Mouse (Mus musculus): ENCODE results near the gene Grid2. TPM values are rescaled to one million over a fixed set of nuclear protein-coding genes. Genes with fewer than 3 reads are reported as not detected.

Grid2 gene
- polyA plus RNA-seq, 1 experiment from 2014 or later, result 1.5 TPM

DNA sequence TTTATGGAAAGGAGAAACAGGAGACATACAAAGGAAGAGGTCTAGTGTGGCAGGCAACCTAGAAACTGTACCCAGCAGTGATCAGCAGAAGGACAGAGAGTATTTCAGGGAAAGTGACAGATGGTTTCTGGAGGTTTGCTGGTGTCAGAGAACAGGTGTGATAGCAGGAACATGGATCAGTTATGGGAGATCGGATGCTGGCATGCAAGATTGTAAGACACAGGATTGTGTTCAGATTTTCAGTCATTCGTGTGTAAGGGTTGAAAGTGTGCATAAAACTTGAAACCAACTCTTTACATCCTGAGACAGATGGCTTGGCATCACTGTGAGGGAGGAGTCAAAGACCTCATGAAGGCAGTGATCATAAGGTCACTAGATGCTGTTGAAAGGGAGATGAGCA, 817.7 kb downstream of the Grid2 start:
- Histone ChIP-seq H3K27ac (replicated peaks) (no peak overlapping the region), H3K27me3 (replicated peaks) (no peaks in the 10 kb centered on the region), H3K4me3 (no peak overlapping the region), H3K9me3 (no peaks in the 10 kb centered on the region), H3K36me3 (no peaks in the 10 kb centered on the region), H3K4me1 (no peaks in the 10 kb centered on the region), H3K9ac (no peak overlapping the region), H3K4me2 (no peak overlapping the region)
- no peak for ATAC-seq (ENCODE audit: extremely low read depth, insufficient number of reproducible peaks, low FRiP score, low TSS enrichment)
- WGBS, result 54% methylated on average over 2 of the region's 2 CpGs

DNA sequence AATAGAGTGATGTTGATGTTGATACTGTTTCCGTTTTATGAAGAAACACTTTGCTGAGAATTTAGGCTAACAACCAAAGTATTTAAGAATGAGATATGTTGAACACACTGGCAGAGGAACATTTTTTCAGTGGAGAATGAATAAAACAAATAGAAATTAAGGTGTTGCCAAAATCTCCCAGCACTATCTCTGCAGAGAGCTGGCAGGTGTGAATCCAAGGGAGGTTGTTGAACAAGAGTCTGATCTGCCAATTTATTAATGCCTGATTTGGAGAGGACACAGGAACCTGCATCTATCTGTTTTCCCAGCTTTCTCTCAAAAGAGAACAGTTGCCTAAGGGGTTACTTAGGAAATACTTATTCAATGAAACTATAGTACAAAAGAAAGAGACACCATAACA, 822.2 kb downstream of the Grid2 start:
- no peak for ATAC-seq (ENCODE audit: extremely low read depth, insufficient number of reproducible peaks, low FRiP score, low TSS enrichment)
- H3K4me1 ChIP-seq, result no peaks in the 10 kb centered on the region
- no peak overlapping the region for H3K27ac ChIP-seq (replicated peaks)
- H3K4me3 ChIP-seq, result no peak overlapping the region
- no peak overlapping the region for H3K9ac ChIP-seq
- no peaks in the 10 kb centered on the region for H3K27me3 ChIP-seq (replicated peaks)
- no peaks in the 10 kb centered on the region for H3K36me3 ChIP-seq
- H3K4me2 ChIP-seq, result no peak overlapping the region
- H3K9me3 ChIP-seq, result no peaks in the 10 kb centered on the region
- WGBS, result 71% methylated on average over 1 of the region's 1 CpGs

DNA sequence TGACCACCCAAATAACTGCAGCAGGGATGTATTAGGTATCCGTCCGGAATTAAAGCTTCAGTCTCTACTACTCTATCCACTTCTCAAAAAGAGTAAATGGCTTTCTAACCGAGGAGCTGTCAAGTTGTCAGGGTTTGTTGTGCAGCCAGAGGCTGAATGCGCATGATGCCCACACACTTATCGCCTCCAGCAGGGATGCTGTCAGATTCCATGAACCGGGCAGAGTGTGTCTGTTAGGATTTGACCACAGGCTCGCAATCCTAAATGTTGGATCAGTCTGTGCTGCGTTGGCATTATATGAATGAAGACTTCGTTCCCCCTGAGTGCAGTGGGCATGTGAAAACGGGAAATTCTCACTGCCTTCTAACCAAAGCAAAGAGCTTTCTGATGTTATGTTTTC, 843.0 kb downstream of the Grid2 start:
- H3K36me3 ChIP-seq, result no peaks in the 10 kb centered on the region
- no peak overlapping the region for H3K9ac ChIP-seq
- no peaks in the 10 kb centered on the region for H3K9me3 ChIP-seq
- H3K27me3 ChIP-seq (replicated peaks), result no peaks in the 10 kb centered on the region
- no peak overlapping the region for H3K4me3 ChIP-seq
- no peaks in the 10 kb centered on the region for H3K4me1 ChIP-seq
- 63% methylated on average over 10 of the region's 10 CpGs for WGBS
- H3K4me2 ChIP-seq, result no peak overlapping the region
- no peak overlapping the region for H3K27ac ChIP-seq (replicated peaks)
- ATAC-seq (ENCODE audit: extremely low read depth, insufficient number of reproducible peaks, low FRiP score, low TSS enrichment), result no peak

DNA sequence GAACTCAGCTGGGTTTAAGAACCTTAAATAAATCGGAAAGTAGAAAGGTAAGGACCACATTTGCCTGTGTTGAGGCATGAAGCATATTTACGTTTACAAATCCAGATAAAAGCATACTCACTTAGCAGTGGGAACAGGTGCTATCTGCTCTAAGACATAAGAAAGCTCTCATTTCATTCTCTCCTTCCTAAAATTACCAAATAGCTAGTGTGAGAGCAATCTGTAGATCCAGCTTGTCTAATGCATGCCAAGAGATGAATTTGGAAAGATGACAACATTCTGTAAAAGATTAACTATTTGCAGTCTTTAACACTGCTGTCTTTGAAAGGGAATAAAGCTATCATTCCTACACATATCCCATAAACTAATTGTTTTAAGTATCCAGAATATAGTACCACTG, 858.9 kb downstream of the Grid2 start:
- no peaks in the 10 kb centered on the region for H3K27me3 ChIP-seq (replicated peaks)
- H3K4me3 ChIP-seq, result no peak overlapping the region
- H3K27ac ChIP-seq (replicated peaks), result no peak overlapping the region
- no peak overlapping the region for H3K4me2 ChIP-seq
- WGBS, result 63% methylated on average over 2 of the region's 2 CpGs
- no peaks in the 10 kb centered on the region for H3K9me3 ChIP-seq
- H3K4me1 ChIP-seq, result 0 out of 2 replicates have a peak, but pooled peaks cover 6% of the 10 kb centered on the region
- no peaks in the 10 kb centered on the region for H3K36me3 ChIP-seq
- no peak overlapping the region for H3K9ac ChIP-seq
- no peak for ATAC-seq (ENCODE audit: extremely low read depth, insufficient number of reproducible peaks, low FRiP score, low TSS enrichment)

DNA sequence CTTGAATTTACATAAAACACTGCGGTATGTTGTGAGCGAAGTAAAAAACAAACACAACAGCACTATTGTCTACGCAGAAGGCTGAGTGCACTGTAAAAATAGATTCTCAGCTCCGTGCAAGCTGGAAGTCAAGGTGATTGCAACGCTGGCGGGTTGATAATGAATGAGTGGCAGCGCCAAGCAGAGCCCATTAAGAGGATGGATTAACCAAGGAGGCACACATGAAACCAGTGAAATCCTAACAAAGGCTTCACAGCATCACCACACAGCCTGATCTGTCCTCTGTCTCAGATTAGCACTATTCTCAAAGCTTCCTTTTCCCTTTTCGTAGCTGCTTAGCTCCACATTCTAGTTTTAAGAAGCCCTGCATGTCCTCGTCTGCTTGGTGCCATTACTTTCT, 880.6 kb downstream of the Grid2 start:
- Histone ChIP-seq H3K9me3 (no peaks in the 10 kb centered on the region), H3K27me3 (replicated peaks) (no peaks in the 10 kb centered on the region), H3K4me1 (no peaks in the 10 kb centered on the region), H3K27ac (replicated peaks) (no peak overlapping the region), H3K36me3 (no peaks in the 10 kb centered on the region), H3K9ac (no peak overlapping the region), H3K4me3 (no peak overlapping the region), H3K4me2 (no peak overlapping the region)
- no peak for ATAC-seq (ENCODE audit: extremely low read depth, insufficient number of reproducible peaks, low FRiP score, low TSS enrichment)
- WGBS, result 51% methylated on average over 9 of the region's 9 CpGs

DNA sequence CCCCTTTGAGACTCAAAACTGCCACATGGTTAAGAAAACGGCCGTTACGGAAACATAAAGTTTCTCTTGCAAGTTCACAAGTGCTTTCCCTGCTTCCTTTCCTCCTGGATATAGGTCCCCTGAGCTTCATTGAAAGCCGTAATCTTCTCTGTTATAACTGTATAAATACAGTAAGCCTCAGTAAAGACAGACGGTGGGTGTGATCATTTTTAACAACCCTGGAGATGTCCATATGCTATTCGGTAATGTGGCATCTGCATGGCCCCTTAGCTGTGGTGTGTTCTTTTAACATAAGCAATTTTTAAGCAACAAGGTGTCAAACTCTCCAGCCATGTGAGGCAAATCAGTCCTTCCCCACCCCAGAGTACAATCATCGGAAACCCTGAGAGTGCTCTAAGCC, 892.9 kb downstream of the Grid2 start:
- Histone ChIP-seq H3K4me1 (no peaks in the 10 kb centered on the region), H3K4me3 (no peak overlapping the region), H3K36me3 (no peaks in the 10 kb centered on the region), H3K27me3 (replicated peaks) (no peaks in the 10 kb centered on the region), H3K4me2 (no peak overlapping the region), H3K9ac (no peak overlapping the region), H3K27ac (replicated peaks) (no peak overlapping the region), H3K9me3 (no peaks in the 10 kb centered on the region)
- ATAC-seq (ENCODE audit: extremely low read depth, insufficient number of reproducible peaks, low FRiP score, low TSS enrichment), result no peak
- WGBS, result 82% methylated on average over 7 of the region's 7 CpGs

DNA sequence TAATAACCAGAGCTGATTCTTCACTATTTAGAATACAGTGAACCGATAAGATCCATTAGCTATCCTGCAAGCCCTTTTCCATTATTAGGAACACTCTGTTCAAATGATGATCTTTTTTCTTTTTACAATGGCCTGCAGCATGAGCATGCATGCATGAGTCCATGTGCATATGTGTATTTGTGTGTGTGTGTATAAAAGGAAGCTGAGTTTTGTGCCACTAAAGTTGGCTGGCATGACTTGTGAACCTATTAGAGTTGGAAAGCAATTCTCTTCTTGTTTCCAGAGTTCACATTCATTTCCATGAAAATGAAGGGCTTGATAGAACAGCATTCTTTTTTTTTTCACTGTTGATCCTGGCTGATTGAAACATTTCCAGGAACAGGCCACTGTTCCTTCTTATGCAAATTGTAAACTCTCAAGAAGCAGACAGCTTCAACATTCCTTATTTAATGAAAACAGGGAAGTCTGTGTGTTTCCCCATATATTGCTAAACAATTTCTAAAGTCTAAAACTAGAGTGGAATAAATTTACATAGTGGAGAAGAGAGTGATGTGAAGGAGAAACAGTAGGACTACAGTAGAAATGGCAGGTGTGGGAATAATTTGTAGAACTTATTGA, 919.4 kb downstream of the Grid2 start:
- no peaks in the 10 kb centered on the region for H3K36me3 ChIP-seq
- no peak overlapping the region for H3K9ac ChIP-seq
- no peak overlapping the region for H3K27ac ChIP-seq (replicated peaks)
- no peak overlapping the region for H3K4me2 ChIP-seq
- ATAC-seq (ENCODE audit: extremely low read depth, insufficient number of reproducible peaks, low FRiP score, low TSS enrichment), result no peak
- H3K4me3 ChIP-seq, result no peak overlapping the region
- no peaks in the 10 kb centered on the region for H3K9me3 ChIP-seq
- H3K4me1 ChIP-seq, result no peaks in the 10 kb centered on the region
- 91% methylated on average over 1 of the region's 1 CpGs for WGBS
- H3K27me3 ChIP-seq (replicated peaks), result no peaks in the 10 kb centered on the region

DNA sequence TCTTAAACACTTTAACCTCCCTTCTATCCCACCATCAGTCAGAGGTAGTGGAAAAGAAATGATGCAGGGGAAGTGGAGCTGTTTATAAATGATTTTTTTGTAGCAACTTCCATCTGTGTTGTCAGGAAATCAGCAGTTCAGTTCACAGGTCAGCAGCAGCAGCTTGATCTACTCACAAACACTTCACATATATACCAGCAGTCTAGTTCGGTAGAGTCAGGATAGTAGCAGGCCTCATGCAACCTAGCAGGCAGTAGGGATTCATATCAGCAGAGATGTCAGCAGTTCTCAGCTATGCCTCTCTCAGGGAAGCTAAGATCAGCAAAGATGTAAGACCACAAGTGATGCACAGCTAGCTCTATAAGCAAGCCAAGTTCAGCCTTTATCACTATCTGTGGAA, 938.0 kb downstream of the Grid2 start:
- 24% methylated on average over 1 of the region's 1 CpGs for WGBS
- Histone ChIP-seq H3K4me3 (no peak overlapping the region), H3K27ac (replicated peaks) (no peak overlapping the region), H3K4me2 (no peak overlapping the region), H3K4me1 (peaks cover 3% of the 10 kb centered on the region; the same call in 1 of the 2 replicates), H3K9ac (no peak overlapping the region), H3K27me3 (replicated peaks) (no peaks in the 10 kb centered on the region), H3K9me3 (no peaks in the 10 kb centered on the region), H3K36me3 (no peaks in the 10 kb centered on the region)
- ATAC-seq (ENCODE audit: extremely low read depth, insufficient number of reproducible peaks, low FRiP score, low TSS enrichment), result no peak

DNA sequence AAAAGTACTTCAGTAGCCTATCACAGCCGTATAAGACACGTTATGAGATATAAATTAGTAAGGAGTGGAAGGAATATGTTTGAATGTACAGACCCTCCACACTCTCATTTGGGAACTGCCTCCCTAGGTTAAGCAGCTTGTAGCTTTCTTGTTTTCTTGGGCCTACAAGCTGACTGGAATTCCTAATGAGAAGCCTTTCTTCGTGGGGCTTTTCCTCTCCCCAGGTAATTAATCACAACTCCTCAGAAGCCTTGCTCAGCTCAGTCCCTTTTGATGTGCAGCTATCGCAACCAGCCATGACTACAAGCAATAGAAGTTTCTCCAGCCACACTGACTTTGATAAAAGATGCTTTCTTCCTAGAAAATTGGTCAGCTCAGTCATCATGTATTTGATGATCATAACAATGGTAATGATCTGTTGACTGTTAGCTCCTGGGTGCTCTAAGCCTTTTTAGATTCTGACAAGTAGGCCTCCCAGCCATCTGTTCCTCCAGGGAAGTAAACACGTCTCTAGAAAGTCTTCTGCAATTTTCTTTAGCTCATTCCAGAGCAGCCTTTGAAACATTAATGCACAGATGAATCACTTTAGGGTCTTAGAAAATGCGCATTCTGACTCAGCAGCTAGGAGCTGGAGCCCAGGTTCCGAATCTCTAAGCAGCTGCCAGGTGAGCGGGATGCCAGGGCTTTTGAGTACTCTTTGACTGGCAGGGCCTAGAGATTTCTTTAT, 946.9 kb downstream of the Grid2 start:
- H3K4me2 ChIP-seq, result no peak overlapping the region
- H3K27ac ChIP-seq (replicated peaks), result no peak overlapping the region
- no peaks in the 10 kb centered on the region for H3K4me1 ChIP-seq
- H3K36me3 ChIP-seq, result no peaks in the 10 kb centered on the region
- 46% methylated on average over 8 of the region's 8 CpGs for WGBS
- no peak for ATAC-seq (ENCODE audit: extremely low read depth, insufficient number of reproducible peaks, low FRiP score, low TSS enrichment)
- no peaks in the 10 kb centered on the region for H3K9me3 ChIP-seq
- no peak overlapping the region for H3K4me3 ChIP-seq
- no peak overlapping the region for H3K9ac ChIP-seq
- no peaks in the 10 kb centered on the region for H3K27me3 ChIP-seq (replicated peaks)

DNA sequence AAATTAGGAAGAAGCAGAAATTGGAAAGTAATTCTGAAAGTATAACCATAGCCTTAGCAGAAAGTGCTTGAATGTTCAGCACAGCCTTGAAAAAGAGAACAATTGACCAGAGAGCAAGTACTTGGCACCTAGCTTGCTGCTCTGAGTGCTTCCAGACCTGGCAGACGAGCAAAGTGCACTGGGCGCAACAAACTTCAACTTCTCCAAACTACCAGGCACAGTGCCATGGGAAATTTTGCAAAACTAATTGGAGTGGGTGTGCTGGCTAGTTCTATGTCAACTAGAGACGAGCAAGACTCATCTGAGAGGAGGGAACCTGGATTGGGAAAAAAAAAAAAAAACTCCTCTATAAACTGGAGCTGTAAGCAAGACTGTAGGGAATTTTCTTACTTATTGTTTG, 980.7 kb downstream of the Grid2 start:
- no peak for ATAC-seq (ENCODE audit: extremely low read depth, insufficient number of reproducible peaks, low FRiP score, low TSS enrichment)
- WGBS, result 60% methylated on average over 3 of the region's 3 CpGs
- H3K4me2 ChIP-seq, result no peak overlapping the region
- no peaks in the 10 kb centered on the region for H3K4me1 ChIP-seq
- H3K36me3 ChIP-seq, result no peaks in the 10 kb centered on the region
- no peaks in the 10 kb centered on the region for H3K9me3 ChIP-seq
- no peak overlapping the region for H3K9ac ChIP-seq
- H3K4me3 ChIP-seq, result no peak overlapping the region
- H3K27ac ChIP-seq (replicated peaks), result no peak overlapping the region
- H3K27me3 ChIP-seq (replicated peaks), result no peaks in the 10 kb centered on the region

DNA sequence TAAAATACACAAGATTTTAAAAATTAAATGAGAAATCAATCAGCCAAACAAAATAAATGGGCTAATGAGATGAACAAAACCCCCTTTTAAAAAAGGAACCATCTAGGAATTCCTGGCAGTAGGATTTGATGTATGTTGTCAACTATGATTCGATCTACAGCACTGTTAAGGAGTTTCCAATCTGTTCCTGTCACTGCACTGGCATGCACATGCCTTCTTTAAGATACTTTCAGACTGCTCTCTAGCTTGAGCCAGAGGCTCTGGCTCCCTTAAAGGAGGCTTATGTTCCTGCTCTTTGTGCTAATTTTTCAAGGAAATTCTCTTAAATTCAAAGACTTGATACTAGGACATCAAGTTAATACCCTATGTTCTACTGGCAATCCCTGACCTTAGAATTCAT, 984.9 kb downstream of the Grid2 start:
- no peaks in the 10 kb centered on the region for H3K9me3 ChIP-seq
- no peak overlapping the region for H3K27ac ChIP-seq (replicated peaks)
- 66% methylated on average over 1 of the region's 1 CpGs for WGBS
- no peak overlapping the region for H3K4me3 ChIP-seq
- H3K9ac ChIP-seq, result no peak overlapping the region
- no peaks in the 10 kb centered on the region for H3K36me3 ChIP-seq
- no peaks in the 10 kb centered on the region for H3K27me3 ChIP-seq (replicated peaks)
- no peaks in the 10 kb centered on the region for H3K4me1 ChIP-seq
- no peak for ATAC-seq (ENCODE audit: extremely low read depth, insufficient number of reproducible peaks, low FRiP score, low TSS enrichment)
- no peak overlapping the region for H3K4me2 ChIP-seq

DNA sequence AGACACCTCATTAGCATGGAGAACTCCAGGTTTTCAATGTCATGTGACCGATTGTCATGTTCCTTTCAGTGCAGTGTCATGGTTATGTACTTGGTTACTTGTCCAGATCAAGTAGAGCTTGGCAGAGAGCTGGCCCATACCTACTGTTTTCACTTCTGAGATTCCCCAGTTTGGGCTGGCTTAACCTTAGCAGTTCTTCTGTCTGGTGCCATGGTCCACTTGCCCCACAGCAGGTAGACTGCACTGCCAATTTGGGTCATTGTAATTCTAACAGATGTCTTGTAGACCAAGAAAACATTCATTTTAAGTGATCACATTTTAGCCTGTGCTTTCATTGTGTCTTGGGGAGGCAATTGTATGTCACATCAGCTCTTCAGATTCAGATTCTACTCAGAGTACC, 990.3 kb downstream of the Grid2 start:
- 80% methylated on average over 1 of the region's 1 CpGs for WGBS

More for the DNA sequence above, 990.3 kb downstream of the Grid2 start:
- no peak overlapping the region for H3K27ac ChIP-seq (replicated peaks)
- no peaks in the 10 kb centered on the region for H3K9me3 ChIP-seq
- ATAC-seq (ENCODE audit: extremely low read depth, insufficient number of reproducible peaks, low FRiP score, low TSS enrichment), result no peak
- H3K4me1 ChIP-seq, result no peaks in the 10 kb centered on the region
- no peaks in the 10 kb centered on the region for H3K27me3 ChIP-seq (replicated peaks)
- no peak overlapping the region for H3K9ac ChIP-seq
- H3K36me3 ChIP-seq, result no peaks in the 10 kb centered on the region
- no peak overlapping the region for H3K4me2 ChIP-seq
- no peak overlapping the region for H3K4me3 ChIP-seq
